Mouse (Mus musculus) embryo, embryonic 10.5 days (tissue): ENCODE measurements around the gene Mxd4.

Experiments used
- DNase-seq: peaks from one replicate; pipeline ENCODE4 v3.0.0-alpha.2; 2015; ENCODE audit warnings: low spot score

Mxd4 gene

DNA sequence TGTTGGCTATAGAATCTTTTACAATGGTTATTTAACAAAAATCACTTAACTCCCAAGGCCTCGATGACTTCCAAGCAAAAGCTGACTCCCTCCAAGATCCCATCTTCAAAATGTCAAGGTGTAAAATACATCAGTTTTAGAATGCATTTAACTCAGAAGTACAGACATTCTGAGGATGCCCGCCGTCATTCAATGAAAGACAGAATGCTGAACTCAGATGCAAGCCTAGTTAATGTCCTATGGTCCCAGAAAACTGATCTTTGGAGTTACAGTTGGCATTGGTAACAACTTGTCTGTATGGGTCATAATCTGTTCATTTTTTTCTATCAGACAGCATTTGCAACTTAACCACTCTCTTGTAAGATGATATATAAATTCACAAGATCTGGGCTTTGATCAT, 17.6 kb downstream of the Mxd4 start:
- DNase-seq: no peak

DNA sequence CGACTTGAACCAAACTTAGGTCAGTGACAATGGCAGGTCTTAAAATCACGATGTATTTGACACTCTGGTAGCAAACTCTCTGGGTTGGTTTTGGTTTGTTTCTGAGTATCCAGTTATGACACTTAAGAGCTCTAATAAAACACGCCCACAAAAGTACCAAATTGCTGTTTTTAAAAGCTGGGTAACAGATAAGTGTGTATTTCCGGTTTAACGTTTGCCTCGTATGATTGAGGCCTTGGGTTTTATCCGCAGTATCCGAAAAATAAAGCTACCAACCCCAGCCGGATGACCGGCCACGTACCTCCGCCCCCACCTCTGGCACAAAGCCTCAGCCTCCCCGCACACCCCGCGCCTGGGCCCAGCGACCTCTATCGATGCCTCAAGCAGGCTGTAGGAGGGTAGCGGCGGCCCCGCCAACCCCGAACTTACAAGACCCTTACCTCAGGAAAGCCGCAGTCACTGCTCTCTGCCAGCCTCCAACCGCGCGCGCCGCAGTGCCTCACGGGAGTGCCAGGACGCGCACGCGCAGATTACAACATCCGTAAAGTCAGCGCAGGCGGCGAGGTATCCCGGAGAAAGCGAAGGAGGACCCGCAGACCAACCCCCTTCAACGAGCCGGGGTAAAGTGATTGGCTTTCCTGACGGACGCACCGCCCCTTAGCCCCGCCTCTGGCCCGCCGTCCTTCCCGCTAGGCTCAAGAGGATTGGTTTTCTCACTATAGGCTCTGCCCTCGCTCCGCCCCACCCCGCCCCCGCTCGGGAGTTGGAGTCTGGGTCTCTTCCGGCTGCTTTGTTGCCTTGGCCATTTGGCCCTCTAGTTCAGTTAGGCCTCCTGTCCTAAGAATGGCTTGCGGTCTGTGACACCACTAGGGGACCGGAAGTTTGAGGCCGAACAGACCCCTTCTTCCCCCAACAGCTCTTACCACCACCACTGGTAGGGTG, 18.3 kb downstream of the Mxd4 start, which contains the start of the genes Poln and Haus3:
Gene Poln (minus strand): TSS at position 499 of the 942 bp plus-strand sequence.
Gene Haus3 (minus strand): TSS at position 578 of the 942 bp plus-strand sequence.
- DNase-seq: peak; percentile 99

DNA sequence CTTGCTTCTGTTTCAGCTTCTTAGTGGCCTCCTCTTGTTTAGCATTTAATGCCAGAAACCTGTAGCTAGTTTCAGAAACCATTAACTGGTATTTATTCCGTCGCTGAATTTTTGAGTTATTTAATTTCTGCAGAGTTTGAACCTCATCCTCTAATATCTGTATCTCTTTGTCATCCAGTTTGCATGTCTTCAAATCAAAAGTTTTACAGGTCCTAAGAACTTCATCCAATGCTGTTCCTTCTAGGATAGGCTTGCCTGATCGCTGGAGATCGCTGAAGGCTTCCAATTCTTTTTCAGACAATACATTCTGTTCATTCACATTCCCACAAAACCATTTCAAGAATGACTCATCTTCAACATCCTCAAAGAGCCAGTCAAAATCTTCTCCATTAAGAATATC, 19.7 kb downstream of the Mxd4 start:
- DNase-seq: peak; percentile 10

DNA sequence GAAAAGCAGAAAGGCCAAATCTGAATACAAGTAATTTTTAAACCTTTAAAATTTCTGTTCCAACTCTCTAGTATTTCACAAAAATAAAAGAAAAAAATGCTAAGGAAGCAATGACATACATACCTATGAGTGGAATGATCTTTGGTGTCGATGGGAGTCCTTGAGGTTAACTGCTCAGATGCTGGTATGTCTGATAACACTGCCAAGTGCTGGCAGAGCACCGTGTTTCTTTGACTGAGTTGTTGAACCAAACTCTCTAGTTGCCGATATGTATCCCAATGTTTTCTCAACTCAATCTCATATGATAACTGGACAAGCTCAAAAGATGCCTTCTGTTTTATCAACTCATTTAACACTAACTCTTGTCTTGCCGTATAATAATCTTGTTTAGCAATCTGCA, 21.7 kb downstream of the Mxd4 start:
- DNase-seq: no peak

DNA sequence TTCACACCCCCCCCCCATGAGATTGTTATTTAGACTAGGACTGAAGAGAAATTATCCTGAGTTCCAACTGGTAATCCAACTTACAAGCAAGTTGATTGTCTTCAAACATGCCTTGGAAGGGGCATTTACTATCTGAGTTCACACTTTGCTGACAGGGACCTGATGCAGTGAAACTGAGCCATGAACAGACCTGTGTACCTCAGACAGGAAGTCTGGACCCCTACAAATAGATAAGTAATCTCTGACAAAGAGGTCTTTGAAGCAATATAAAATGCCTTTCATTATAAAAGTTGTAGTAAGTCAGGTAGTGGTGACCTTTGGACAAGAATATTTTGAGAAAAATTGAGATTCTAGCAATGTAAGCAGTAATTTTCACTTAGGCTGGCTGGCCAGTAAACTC, 39.0 kb downstream of the Mxd4 start:
- no peak for DNase-seq

DNA sequence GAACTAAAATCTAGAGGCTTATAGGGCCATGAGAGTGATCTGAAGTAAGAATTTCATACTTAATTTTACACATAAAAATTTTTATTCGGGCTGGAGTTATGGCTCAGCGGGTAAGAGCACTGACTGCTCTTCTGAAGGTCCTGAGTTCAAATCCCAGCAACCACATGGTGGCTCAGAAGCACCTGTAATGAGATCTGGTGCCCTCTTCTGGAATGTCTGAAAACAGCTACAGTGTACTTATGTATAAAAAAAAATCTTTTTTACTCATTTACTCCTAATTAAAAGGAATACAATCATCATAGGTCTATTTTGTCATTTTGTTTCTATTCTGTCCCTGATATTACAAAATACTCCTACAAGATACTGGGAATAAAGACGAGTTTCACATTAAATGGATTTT, 40.0 kb downstream of the Mxd4 start:
- no peak for DNase-seq

DNA sequence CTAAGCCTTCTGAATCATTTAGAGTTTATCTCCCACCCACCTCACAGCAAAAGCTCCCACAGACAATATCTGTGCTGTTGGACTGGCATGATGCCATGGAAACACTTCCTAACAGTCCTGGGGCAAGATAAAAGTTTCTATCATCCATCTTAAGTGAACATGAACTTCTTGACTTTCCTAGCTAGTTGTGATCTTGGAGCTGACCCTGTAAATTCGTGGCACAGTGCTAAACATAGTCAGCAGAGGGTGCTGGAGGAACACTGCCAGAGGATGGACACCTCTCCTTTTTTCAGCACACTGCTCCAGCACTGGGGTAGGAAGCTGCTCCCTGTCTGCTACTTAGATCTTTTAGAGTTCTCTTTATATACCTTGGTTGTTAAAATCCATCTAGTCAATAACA, 47.8 kb downstream of the Mxd4 start:
- peak; percentile 50 for DNase-seq

DNA sequence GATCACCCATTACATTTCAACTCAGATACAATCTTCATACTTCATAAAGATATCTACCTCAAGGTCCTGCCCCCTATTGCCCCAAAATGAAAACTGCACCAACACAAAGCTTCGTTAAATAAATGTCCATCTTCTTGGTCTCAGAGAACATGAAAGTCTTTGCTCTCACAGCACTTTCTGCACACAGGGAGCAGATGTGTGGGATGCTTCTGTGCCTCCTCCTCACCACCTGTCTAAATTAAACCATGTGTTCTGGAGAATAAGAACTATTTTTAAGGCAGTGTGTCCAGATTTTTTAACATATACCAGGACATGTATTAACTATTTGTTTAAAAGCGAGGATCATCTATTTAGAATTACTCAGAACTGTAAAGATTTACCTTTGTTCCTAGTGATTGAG, 54.8 kb downstream of the Mxd4 start:
- DNase-seq: no peak

DNA sequence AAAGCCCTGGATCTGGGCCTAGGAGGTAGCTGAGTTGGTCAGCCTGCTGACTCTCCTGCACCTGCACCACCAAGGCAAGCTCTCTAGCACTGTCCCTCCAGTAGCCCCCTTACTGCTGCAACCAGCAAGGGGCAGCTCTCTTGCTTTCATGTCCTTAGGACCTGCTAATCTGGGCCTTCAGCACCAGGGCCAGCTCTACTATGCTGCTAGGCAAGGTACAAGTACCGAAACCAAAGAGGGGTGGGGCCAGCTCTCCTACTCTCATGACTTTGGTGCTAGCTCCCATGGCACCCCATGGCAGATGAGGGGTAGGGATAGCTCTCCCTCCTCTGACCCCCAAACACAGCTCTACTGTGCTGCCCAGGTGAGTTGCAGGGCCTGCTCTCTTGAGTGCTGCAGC, 63.4 kb downstream of the Mxd4 start:
- DNase-seq: peak; percentile 6
